In genomic region chr16:64885547-64885946, GRCm38 (mm10) we compare ENCODE assay signal across 19 mouse cellular contexts.
"Had no signal": no experiment of that assay in that cellular context is flagged by ENCODE, and none has a peak within 500 bp of the region (broad histone marks: within the 10 kb centered on the region; RNA-seq: fewer than 3 reads in every experiment).

No protein-coding gene starts in this region.

- H3K9me3 ChIP-seq: limb, embryonic 15.5 days; lung, embryonic 15.5 days; midbrain, embryonic 10.5 days had no signal

- H3K9ac ChIP-seq: limb, embryonic 12.5 days; limb, embryonic 15.5 days; liver, embryonic 14.5 days; lung, embryonic 15.5 days; midbrain, embryonic 13.5 days had no signal

- H3K4me3 ChIP-seq: limb, embryonic 12.5 days; limb, embryonic 15.5 days; lung, embryonic 15.5 days; megakaryocyte, embryonic 14.5 days; midbrain, embryonic 10.5 days; midbrain, embryonic 13.5 days had no signal

- DNase-seq: kidney, postnatal 14 days; kidney, postnatal 4 days; left cerebral cortex, postnatal 4 days; lung, adult 18-20 months; lung, postnatal 10 days; lung, postnatal 36 days; right cerebral cortex, postnatal 4 days; thymus, adult 2 months; thymus, postnatal 14 days; thymus, postnatal 4 days had no signal

- H3K36me3 ChIP-seq: limb, embryonic 12.5 days; limb, embryonic 15.5 days; lung, embryonic 15.5 days; midbrain, embryonic 10.5 days; midbrain, embryonic 13.5 days had no signal

- H3K4me2 ChIP-seq: limb, embryonic 12.5 days; limb, embryonic 15.5 days; liver, embryonic 11.5 days; lung, embryonic 15.5 days; midbrain, embryonic 13.5 days had no signal

- ATAC-seq: midbrain, embryonic 13.5 days had no signal

- H3K27ac ChIP-seq: limb, embryonic 12.5 days; limb, embryonic 15.5 days; liver, embryonic 14.5 days; lung, embryonic 15.5 days; midbrain, embryonic 10.5 days; midbrain, embryonic 13.5 days; stomach, postnatal 0 days had no signal

- H3K27me3 ChIP-seq: limb, embryonic 12.5 days; limb, embryonic 15.5 days; lung, embryonic 15.5 days; megakaryocyte, embryonic 14.5 days; midbrain, embryonic 13.5 days had no signal

- H3K4me1 ChIP-seq: limb, embryonic 12.5 days; midbrain, embryonic 13.5 days had no signal
